Mouse (Mus musculus): ENCODE results near the gene Cacna1c. TPM values are rescaled to one million over a fixed set of nuclear protein-coding genes. Genes with fewer than 3 reads are reported as not detected.

Cacna1c gene
- 6.9 TPM for polyA plus RNA-seq (2014; fragmentation: Illumina TruSeq; extraction: RNeasy Lipid Tissue Mini Kit (QIAGEN cat#74804))

DNA sequence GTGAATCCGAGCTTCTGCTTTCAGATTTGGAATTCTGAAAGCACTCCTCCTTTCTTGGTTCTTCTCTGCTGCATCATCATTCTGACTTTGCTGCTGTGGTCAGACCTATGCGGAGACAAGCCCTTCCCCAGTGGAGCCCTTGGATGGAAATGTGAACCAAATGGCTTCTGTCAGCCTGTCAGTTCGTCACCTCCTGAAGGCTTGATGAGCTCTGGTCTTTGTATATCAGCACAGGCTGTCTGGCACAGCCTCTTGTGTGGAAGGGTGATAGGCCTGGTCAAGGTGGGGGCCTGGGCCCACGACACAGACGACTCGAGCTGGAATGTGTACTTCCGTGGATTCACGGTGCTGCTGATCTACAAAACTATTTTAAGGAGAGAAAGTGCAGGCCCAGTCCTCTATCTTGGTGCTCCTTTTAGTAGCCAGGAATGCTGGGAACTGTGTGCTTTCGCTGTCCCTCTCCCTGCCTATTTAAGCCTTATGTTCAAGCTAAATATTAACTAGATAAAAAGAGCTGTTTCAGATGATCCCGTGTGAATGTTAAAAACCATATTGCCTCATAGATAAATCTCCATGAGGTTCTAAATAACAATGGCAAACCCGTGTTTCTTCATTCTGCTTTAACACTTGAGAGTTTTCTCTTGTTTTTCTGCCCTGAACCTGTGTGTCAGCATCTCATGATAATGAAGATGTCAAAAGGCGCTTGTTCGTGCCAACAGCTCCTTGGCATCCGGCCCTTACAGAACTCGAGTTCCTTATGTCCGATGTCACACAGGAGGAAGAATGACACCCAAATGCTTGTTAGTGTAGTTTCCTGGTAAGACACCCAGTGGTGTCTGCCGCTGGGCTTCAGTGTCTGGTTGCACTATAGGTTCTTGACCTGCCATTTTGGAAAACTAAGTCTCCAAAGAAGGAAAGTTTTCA lies at the start of gene Cacna1c:
Cacna1c (minus strand) TSS at position 37 of the 924 bp plus-strand sequence.

DNA sequence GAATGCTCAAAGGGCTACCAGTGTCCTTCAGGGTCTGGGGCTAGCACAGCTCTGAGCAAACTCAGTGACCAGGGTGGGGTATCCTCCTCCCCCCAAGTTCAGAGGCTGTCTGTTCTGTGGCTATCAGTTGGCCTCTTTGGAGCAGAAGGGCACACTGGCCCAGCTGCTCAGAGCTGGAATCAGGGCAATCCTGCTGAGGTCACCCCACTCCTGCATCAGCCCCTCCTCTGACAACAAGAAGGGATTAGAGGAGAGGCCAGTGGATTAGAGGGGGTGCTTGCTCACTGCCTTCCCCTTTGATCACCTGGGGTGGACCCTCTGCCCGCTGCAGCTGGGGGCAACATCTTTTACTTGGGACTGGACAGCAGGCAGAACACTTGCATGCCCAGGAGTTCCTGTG lies 40.0 kb upstream of the Cacna1c start, which contains the start of gene Cacna2d4:
Cacna2d4 (plus strand) TSS at position 286 of the 400 bp plus-strand sequence.

DNA sequence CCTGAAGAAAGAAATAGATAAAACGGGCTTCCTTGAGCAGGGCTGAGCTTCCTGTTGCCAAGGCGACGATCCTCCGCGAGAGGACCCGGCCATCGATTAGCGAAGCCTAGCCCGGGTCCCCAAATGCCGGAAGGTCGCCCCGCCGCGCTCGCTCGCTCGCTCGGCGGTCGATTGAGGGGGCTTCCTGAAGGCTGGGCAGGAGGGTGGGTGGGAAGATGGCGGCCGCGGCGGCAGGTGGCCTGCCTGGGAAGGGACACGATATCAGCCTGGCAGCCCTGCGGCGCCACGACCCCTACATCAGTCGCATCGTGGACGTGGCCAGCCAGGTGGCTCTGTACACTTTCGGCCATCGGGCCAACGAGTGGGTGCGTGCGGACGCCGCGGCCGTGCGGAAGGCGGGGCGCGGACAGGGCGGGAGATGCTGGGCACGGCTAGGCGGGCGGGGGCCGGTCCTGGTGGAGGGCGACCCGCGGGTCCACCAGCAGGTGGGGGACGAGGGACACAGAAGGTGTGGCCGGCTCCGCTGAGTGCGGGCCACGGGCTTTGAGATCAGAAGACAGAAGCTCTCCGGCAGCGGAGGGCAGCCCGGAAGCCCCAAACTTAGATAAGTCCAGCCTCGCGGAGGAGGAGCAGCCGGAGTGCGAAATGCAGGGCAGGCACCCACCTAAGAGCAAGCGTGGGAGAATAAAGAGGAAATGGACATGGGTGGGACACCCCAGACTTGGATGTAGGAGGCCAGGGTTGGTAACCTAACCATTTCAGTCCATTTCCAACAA lies 21.0 kb downstream of the Cacna1c start, which contains the start of gene Dcp1b:
Dcp1b (plus strand) TSS at position 176 of the 776 bp plus-strand sequence.

DNA sequence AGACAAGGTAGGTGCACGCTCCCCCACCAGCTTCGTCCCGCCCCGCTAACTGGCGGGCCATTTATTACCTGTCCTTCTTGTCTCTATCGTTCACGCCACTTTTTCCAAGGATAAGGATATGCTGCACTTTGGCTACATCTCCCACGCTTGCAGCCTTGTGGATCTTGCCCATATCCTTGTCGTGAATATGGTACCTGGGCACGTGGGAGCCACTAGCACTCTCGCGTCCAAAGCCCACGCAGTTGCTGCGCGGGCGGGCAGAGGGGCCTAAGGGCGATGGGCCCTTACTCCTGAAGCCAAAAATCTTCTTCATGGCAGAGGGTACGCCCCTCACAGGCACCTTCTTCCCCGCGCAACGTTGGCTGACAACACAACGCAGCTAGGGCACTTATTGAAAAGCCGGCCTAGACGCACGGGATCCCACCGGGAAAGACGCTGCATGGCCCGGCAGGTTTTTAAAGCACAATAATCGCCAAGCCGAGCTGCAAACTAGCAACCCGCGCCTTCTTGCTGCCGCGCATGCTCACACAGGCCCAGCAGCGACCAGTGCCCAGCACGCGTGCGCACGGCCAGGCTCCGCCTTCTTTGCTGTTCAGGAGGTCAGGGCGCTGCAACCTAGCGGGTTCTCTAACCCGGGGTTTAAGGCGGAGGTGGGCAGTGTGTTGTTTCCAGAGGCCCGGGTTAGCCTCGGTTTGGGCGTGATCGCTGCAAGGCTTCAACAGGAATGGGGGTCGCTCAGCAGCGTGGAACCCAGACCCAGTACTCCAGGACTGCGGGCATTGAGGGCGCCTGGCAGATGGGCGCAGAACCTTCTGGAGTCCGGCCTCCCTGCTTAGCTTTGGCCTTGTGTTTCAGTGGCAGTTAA lies 634.2 kb downstream of the Cacna1c start, which contains the start of gene Ankrd26:
Ankrd26 (minus strand) TSS at position 482 of the 865 bp plus-strand sequence.

Other genes with a start within 250 kb of the Cacna1c start
- gene Dcp1b, start 21.2 kb downstream of the Cacna1c start, polyA plus RNA-seq (2014; fragmentation: Illumina TruSeq; extraction: RNeasy Lipid Tissue Mini Kit (QIAGEN cat#74804)), result 6.4 TPM
- not detected for gene Cacna2d4, start 40.1 kb upstream of the Cacna1c start, polyA plus RNA-seq (2014; fragmentation: Illumina TruSeq; extraction: RNeasy Lipid Tissue Mini Kit (QIAGEN cat#74804))
- gene Lrtm2, start 134.3 kb upstream of the Cacna1c start, polyA plus RNA-seq (2014; fragmentation: Illumina TruSeq; extraction: RNeasy Lipid Tissue Mini Kit (QIAGEN cat#74804)), result 0.17 TPM
- 67.5 TPM for gene Adipor2, start 221.3 kb upstream of the Cacna1c start, polyA plus RNA-seq (2014; fragmentation: Illumina TruSeq; extraction: RNeasy Lipid Tissue Mini Kit (QIAGEN cat#74804))